Mouse (Mus musculus) cerebellum, postnatal 14 days (tissue): ENCODE results near the gene Rapgef2.

Source experiments
- DNase-seq, 2 experiments: peaks; one replicate each; pipeline ENCODE4 v3.0.0; 2021; ENCODE audit warnings: mixed read lengths in 2 of 2

Rapgef2 gene

GRCm38 (mm10) chr3:79275856-79276645, 10.3 kb downstream of the Rapgef2 start:
- peak in 1 of 2 experiments; percentile 17 for DNase-seq

GRCm38 (mm10) chr3:79273350-79273749, 13.0 kb downstream of the Rapgef2 start:
- DNase-seq, result no peak

- DNase-seq, result no peak
These were observed 13.4 kb downstream of the Rapgef2 start for GRCm38 (mm10) chr3:79272939-79273338.

- DNase-seq, result no peak
These were observed 15.2 kb downstream of the Rapgef2 start for GRCm38 (mm10) chr3:79270980-79271555.

- no peak for DNase-seq
These were observed 16.4 kb downstream of the Rapgef2 start for GRCm38 (mm10) chr3:79269872-79270271.

- DNase-seq, result no peak
These were observed 19.3 kb downstream of the Rapgef2 start for GRCm38 (mm10) chr3:79266976-79267375.

- DNase-seq, result peak in 1 of 2 experiments; percentile 52
These were observed 24.5 kb downstream of the Rapgef2 start for GRCm38 (mm10) chr3:79261816-79262316.

GRCm38 (mm10) chr3:79254023-79254422, 32.3 kb downstream of the Rapgef2 start:
- DNase-seq, result no peak

GRCm38 (mm10) chr3:79253416-79253815, 32.9 kb downstream of the Rapgef2 start:
- DNase-seq, result no peak

GRCm38 (mm10) chr3:79252921-79253394, 33.4 kb downstream of the Rapgef2 start:
- no peak for DNase-seq

GRCm38 (mm10) chr3:79249955-79250354, 36.4 kb downstream of the Rapgef2 start:
- peak in 1 of 2 experiments; percentile 26 for DNase-seq

GRCm38 (mm10) chr3:79248659-79249235, 37.6 kb downstream of the Rapgef2 start:
- DNase-seq, result no peak

GRCm38 (mm10) chr3:79248208-79248607, 38.1 kb downstream of the Rapgef2 start:
- no peak for DNase-seq

GRCm38 (mm10) chr3:79244347-79244746, 42.0 kb downstream of the Rapgef2 start:
- DNase-seq, result no peak

GRCm38 (mm10) chr3:79242922-79243705, 43.2 kb downstream of the Rapgef2 start:
- no peak for DNase-seq

- no peak for DNase-seq
These were observed 44.0 kb downstream of the Rapgef2 start for GRCm38 (mm10) chr3:79242298-79242697.

GRCm38 (mm10) chr3:79239066-79239462, 47.3 kb downstream of the Rapgef2 start:
- DNase-seq, result no peak

- no peak for DNase-seq
These were observed 47.8 kb downstream of the Rapgef2 start for GRCm38 (mm10) chr3:79238456-79239065.

- DNase-seq, result no peak
These were observed 48.5 kb downstream of the Rapgef2 start for GRCm38 (mm10) chr3:79237619-79238342.

GRCm38 (mm10) chr3:79234485-79234884, 51.8 kb downstream of the Rapgef2 start:
- DNase-seq, result no peak
